Mouse (Mus musculus): ENCODE results near the gene Auts2.

- TF ChIP-seq ZNF384 (IDR thresholded peaks at IDR 0.05; ENCODE audit: low read depth, low read length) (no peak), MAFK (IDR thresholded peaks at IDR 0.05; ENCODE audit: insufficient read depth, low read depth, low read length) (no peak), CHD2 (IDR thresholded peaks at IDR 0.05; ENCODE audit: low read depth, low read length) (no peak), HCFC1 (IDR thresholded peaks at IDR 0.05; ENCODE audit: borderline replicate concordance, insufficient read depth, low read length) (no peak)
Measured at GRCm38 (mm10) chr5:132092721-132093120, 450.4 kb downstream of the Auts2 start.
